Mouse (Mus musculus) layer of hippocampus, adult 2 months (tissue): ENCODE measurements around the gene Rai1. TPM values are rescaled to one million over a fixed set of nuclear protein-coding genes. Genes with fewer than 3 reads are reported as not detected.

Source experiments
- DNase-seq, 2 experiments: peaks; one replicate each; pipeline ENCODE4 v3.0.0; 2022; ENCODE audit warnings: low spot score in 2 of 2
- H3K27ac ChIP-seq: fragments of 200-600 bp; 2 replicates; pipeline ENCODE4 v1.8.1; 2022
- H3K4me3 ChIP-seq: fragments of 200-600 bp; 2 replicates; pipeline ENCODE4 v1.8.1; 2022; ENCODE audit warnings: mild to moderate bottlenecking
- CTCF ChIP-seq: fragments of 200-600 bp; conservative IDR thresholded peaks from 2 replicates; pipeline ENCODE4 v1.8.1; 2022; ENCODE audit warnings: antibody characterized with exemption, mild to moderate bottlenecking, moderate library complexity
- total RNA-seq, 2 experiments: library from RNA; stranded (reverse); gene quantifications; 2 replicates each; pipeline ENCODE4 v1.2.3; 2021

Rai1 gene
- total RNA-seq, 2 experiments from 2014 or later = 78.1 to 89.7 TPM

DNA sequence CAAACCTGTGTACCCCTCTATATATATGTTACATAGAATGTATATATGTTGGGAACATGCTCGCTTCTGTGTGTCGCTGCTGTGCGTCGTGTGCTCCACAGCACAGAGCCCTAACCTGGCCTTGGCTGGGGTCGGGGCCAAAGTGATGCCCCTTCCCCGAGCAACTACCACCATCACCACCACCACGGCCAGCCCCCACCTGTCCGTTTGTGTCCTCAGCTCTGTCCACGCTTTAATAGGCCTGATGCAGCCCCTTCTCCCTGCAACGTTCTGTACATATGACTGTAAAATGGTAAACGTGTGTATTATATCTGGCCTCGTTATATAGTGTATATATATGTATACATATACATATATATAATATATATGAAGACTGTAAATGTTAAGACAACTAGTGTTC lies 93.8 kb downstream of the Rai1 start:
- Histone ChIP-seq H3K4me3 (no peak overlapping the region), H3K27ac (peak overlapping the region; percentile 55)
- TF ChIP-seq CTCF = no peak
- DNase-seq = no peak

DNA sequence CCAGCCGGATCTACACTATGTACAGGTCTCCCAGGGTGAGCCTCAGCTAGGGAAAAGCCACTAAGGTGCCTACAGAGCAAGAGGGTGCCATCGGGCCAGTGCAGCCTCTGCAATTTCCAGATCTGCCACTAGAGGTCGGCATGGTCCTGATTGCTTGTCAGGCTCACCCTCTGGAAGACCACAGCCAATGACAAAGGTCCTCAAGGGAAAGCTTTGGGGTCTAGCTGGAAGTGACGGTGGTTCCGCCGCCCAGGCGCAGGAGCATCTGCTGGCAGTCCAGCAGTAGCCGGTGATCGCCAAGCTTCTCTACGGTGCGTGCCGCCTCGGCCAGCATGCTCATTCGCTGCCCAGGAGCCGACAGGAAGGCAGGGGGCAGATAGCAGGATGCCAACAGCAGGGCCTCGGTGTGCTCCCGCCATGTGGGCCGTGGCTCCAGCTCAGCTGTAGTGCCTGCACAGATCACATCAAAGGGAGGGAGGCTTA lies 94.9 kb downstream of the Rai1 start:
- DNase-seq = peak; percentile 90 to 95
- H3K27ac ChIP-seq = peak overlapping the region; percentile 67
- H3K4me3 ChIP-seq = peak overlapping the region; percentile 1; the same call in 1 of the 2 replicates
- TF ChIP-seq CTCF = peak; percentile 100

DNA sequence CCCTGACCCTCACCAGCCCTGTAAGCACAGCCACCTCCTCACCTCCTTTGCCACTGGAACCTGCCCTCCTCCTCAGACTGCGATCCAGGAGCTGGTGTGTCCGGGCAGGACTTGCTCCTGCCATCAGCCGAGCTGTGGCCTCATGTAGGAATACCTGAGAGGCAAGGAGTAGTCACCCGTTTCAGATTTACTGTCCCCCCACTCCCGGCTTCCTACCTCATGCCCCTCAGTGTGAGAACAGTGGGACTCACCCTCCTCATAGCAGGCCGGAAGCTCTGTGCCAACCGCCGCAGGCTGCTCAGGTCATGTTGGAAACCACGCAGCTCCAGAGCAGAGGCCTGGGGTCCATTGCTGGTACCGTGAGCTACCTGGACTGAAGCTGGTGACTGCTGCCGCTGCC lies 95.6 kb downstream of the Rai1 start:
- no peak for DNase-seq
- no peak for TF ChIP-seq CTCF
- Histone ChIP-seq H3K27ac (peak overlapping the region; percentile 67), H3K4me3 (no peak overlapping the region)

DNA sequence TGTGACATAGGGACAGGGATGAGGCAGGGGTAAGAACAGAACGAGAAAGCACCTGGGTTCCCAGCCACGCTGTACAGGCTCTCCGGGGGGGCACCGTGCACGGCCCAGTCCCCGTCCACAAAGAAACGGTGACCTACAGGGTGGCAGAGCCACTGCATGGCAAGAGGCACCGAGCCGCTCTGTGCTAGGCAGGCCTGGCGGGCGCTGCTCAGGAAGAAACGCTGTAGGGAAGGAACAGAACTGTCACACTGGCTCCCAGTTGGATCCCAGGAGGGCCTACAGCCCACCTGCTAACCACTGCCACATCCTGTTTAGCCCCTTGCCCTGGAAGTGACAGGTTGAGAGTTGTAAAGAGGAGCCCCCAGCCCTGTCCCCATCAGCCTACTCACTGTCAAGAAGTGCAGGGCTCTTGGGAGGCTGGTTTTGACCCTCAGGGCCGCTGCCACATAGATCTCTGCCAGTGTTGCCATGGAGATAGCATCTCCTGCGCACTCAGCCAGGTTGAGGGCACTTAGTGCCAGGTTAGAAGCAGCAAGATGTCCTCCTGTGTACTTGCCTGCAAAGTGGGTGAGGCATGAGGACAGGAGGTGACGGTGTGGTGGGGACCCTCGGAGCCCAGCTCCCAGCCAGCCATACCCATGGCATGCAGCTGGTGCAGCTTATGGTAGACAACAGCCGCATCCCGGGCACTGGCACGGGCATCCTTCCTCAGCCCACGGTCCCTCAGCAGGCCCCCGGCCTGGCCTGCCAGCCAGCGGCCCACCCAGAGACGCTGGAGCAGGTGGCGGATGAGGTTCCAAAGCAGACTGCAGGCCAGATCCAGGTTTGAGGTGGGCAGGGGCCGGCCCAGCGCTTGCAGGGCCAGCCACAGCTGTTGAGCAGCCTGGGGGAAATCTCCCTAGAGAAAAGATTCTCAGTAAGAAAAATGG lies 98.2 kb downstream of the Rai1 start:
- Histone ChIP-seq H3K27ac (peak overlapping the region; percentile 20; the same call in 1 of the 2 replicates), H3K4me3 (no peak overlapping the region)
- DNase-seq = no peak
- no peak for TF ChIP-seq CTCF

DNA sequence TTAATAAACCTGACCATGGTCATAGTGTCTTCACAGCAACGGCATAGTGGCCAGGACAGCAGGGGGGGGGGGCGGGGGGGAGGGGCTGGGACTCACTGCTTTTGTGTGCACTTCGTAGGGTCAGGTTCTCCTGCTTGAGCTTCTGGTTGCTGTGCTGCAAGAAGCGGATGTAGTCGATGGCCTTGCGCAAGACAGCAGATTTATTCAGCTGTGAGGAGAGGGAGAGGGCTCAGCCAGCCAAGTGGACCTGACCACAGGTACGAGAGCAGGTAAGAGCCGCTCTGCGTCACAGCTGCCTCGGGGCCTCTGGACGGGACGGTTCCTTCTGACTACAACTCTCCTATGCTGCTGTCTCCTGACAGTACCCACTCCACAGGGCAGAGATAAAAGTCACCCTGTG lies 100.2 kb downstream of the Rai1 start:
- no peak for TF ChIP-seq CTCF
- Histone ChIP-seq H3K27ac (no peak overlapping the region), H3K4me3 (no peak overlapping the region)
- DNase-seq = no peak

DNA sequence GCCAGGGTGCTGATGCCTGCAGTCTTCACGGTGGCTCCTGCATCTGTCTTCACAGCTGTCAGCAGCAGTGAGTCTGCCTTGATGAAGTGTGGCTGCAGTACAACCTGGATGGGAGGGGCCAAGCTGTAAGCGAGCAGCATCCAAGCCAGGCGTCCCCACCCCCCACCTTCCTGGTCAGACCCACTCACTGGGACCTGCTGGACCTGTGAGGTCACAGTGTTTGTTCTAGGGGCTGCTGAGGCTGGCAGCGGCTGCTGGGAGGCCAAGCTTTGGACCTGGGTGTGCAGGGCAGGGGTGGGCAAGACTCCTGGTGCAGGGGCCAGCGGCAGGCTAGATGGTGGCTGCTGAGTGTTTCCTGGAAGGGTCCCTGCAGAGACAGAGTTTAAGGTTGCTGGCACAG lies 101.4 kb downstream of the Rai1 start:
- no peak overlapping the region for H3K27ac ChIP-seq
- no peak for DNase-seq
- H3K4me3 ChIP-seq = no peak overlapping the region
- TF ChIP-seq CTCF = no peak

DNA sequence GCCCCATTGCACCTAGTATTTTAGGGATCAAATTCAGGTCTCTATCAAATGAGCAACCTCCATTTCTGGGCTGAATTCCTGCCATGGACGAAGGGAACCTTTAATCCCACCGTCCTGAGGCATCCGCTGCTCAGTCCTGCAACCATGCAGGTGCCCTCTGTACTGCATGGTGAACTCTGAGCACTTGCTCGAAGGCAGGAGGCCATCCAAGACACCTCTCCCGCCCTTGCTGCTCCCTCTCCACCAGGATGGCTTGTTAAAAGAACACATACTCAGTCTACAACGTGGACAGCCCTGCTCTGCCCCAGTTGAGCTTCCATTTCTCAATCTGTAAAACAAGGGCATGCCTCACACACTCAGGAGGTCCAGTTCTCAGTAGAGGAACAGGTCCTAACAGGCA lies 103.4 kb downstream of the Rai1 start:
- DNase-seq = no peak
- H3K4me3 ChIP-seq = peak overlapping the region; percentile 57
- peak overlapping the region; percentile 90; the same call in 1 of the 2 replicates for H3K27ac ChIP-seq
- no peak for TF ChIP-seq CTCF

DNA sequence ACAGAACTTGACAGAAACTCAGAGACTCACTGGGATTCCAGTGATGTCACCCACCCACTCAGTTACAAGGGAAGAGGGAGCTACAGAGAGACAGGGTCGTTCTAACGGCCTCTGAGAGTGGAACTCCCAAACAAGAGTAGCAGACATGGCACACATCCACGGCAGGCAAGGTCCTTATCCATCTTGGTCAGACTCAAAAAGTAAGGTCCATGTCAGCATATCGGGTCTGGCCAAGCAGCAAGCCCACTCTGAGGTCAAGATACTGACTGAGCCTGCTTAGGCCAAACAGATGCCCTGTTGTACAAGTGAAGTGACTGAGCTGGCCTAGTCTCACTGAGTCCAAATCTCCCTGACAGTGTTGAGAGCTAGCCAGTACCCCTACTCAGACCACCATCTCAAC lies 103.9 kb downstream of the Rai1 start:
- DNase-seq = no peak
- H3K4me3 ChIP-seq = peak overlapping the region; percentile 57
- H3K27ac ChIP-seq = peak overlapping the region; percentile 90
- TF ChIP-seq CTCF = no peak

DNA sequence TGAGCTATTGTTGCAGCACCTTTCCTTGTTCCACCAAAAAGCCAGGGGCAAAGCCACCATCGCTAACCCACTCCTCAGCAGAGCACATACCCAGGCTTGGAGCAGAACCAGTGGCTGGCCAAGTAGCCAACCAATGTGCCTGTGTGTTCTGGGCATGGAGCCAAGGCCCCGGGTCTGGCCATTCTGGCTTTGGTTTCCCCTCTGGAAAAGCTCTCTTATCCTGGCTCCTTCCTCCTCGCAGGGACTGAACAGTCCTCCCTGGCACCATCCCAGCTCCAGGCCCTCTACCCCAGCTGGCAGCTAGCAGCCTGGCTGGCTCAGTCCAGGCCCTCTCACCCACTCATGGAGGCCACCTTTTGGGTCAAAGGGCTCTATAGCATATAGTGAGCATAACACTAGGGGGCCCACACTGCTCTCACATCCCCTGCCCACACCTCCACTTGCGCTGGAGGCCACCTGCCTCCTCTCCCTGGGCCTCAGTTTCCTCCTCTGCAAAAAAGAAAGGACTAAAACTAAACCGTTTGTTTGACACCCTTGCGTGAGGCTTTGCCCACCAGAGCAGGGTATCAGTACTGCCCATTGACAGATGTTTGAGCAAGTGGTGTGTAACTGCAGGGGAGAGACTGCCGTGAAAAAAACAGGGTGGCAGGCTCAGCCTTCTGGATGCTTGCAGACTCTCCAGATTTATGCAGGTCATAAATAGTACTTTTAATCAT lies 104.6 kb downstream of the Rai1 start:
- DNase-seq = peak; percentile 82 to 86
- peak; percentile 21 for TF ChIP-seq CTCF
- Histone ChIP-seq H3K27ac (peak overlapping the region; percentile 90), H3K4me3 (peak overlapping the region; percentile 57)

DNA sequence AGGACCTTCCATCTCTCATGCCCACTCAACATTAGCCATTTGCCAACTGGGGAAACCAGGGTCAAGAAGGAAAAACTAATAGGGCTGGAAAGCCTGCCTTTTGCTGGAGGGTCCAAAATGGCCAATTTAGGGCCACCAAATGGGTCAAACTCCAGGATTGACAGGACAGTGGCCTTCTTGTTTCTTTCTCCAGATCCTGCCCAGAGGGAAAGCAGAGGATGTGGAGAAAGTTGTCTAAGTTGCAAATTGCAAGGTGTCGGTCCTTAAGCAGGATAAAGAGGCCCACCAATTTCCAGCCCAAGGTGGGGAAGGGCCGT lies 105.1 kb downstream of the Rai1 start:
- Histone ChIP-seq H3K4me3 (peak overlapping the region; percentile 57), H3K27ac (peak overlapping the region; percentile 90)
- TF ChIP-seq CTCF = no peak
- no peak for DNase-seq

DNA sequence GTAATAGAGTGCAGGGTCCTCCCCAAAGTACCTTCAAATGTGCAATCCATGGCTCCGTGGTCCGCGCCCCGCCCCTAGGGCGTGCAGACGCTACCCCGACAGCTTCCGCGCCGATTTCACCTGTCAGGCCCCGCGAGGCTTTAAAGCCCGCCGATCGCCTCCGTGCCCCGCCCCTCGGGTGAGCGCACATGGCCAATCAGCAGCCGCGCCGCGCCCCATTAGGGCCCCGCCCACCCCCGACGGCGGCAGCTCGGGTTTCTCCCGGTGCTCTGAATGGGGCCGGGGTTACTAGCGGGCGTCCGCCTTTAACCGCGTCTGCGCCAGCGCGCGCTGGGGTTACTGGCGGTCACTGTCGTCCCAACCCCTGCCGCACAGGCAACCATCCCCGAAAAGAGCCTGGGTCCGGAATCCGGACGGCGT lies 105.5 kb downstream of the Rai1 start:
- TF ChIP-seq CTCF = no peak
- DNase-seq = peak; percentile 86 to 89
- peak overlapping the region; percentile 57 for H3K4me3 ChIP-seq
- H3K27ac ChIP-seq = peak overlapping the region; percentile 90

DNA sequence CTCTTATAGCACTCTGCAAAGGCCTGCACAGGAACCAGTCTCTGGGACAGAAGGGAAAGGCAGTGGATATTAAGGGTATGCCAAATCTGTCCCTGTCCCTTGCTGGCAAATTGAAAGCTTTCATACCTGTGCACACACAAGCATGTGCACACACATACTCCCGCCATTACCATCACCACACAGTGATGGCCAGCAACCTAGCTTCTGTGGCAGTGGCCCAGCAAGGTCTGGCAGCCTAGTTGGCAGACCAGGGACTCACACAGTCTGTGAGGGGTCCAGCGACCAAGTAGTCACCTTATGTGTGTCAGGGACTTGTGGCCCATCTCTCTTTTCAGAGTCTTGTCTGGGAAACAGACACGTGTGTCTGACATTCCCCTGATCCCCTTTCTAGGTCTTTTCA lies 106.3 kb downstream of the Rai1 start:
- DNase-seq = no peak
- Histone ChIP-seq H3K4me3 (no peak overlapping the region), H3K27ac (peak overlapping the region; percentile 90)
- TF ChIP-seq CTCF = no peak

DNA sequence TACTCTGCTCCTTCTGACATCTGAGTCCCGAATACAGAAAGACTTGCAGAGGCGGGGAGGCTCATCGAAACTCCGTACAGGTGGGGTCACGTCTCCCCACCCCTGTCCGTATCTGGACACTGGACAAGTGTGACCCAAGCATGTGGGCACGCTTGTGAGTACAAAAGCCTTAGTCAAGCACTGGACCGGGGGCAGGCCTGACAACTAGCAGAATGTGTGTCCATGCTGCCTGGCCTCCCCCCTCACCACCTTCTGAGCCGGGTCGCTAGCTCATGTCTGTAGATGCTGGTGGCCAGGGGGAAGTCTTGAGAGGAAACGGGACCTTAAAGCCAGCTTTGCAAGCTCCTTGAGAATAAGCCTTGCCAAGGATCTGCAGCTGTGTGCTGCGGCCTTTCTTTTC lies 106.9 kb downstream of the Rai1 start:
- no peak overlapping the region for H3K4me3 ChIP-seq
- H3K27ac ChIP-seq = no peak overlapping the region
- TF ChIP-seq CTCF = no peak
- no peak for DNase-seq
